Mouse (Mus musculus) intestine, postnatal 0 days (tissue): ENCODE measurements around the gene Hspg2. TPM values are rescaled to one million over a fixed set of nuclear protein-coding genes. Genes with fewer than 3 reads are reported as not detected.

Source experiments
- ATAC-seq: fragments of 200-750 bp; cut with Nextera tagmentation; 2 replicates; pipeline ENCODE4 v1.8.0; 2017; ENCODE audit warnings: mild to moderate bottlenecking, moderate TSS enrichment, moderate library complexity
- H3K27ac ChIP-seq: fragments of 300-500 bp; sonication (generic); 2 replicates; pipeline ENCODE4 v1.5.1; 2014; ENCODE audit warnings: mild to moderate bottlenecking, low read depth, low read length, moderate library complexity
- H3K27me3 ChIP-seq: fragments of 300-500 bp; sonication (generic); replicated peaks from 2 replicates; pipeline ENCODE4 v1.6.1; 2014; ENCODE audit warnings: low read length, mixed read lengths; ENCODE audit not compliant: control insufficient read depth, insufficient read depth
- H3K36me3 ChIP-seq: fragments of 300-500 bp; sonication (generic); 2 replicates; pipeline ENCODE4 v1.6.1; 2014; ENCODE audit warnings: mild to moderate bottlenecking, moderate library complexity; ENCODE audit not compliant: control insufficient read depth, insufficient read depth
- H3K4me1 ChIP-seq: fragments of 300-500 bp; sonication (generic); replicated peaks from 2 replicates; pipeline ENCODE4 v1.6.1; 2014; ENCODE audit warnings: antibody characterized with exemption, low read length, mixed read lengths; ENCODE audit not compliant: control insufficient read depth, insufficient read depth
- H3K4me2 ChIP-seq: fragments of 300-500 bp; sonication (generic); replicated peaks from 2 replicates; pipeline ENCODE4 v1.6.1; 2014; ENCODE audit warnings: low read depth, mild to moderate bottlenecking, moderate library complexity
- H3K4me3 ChIP-seq: fragments of 300-500 bp; sonication (generic); 2 replicates; pipeline ENCODE4 v1.5.1; 2014; ENCODE audit warnings: low read depth, low read length
- H3K9ac ChIP-seq: fragments of 300-500 bp; sonication (generic); 2 replicates; pipeline ENCODE4 v1.6.1; 2014; ENCODE audit warnings: mild to moderate bottlenecking, low read depth, low read length
- H3K9me3 ChIP-seq: fragments of 300-500 bp; sonication (generic); 2 replicates; pipeline ENCODE4 v1.6.1; 2016; ENCODE audit warnings: mixed run types; ENCODE audit not compliant: control insufficient read depth
- CTCF ChIP-seq: sonication (generic); IDR thresholded peaks from 2 replicates; pipeline ENCODE4 v1.5.1; 2016; ENCODE audit warnings: low read depth, mild to moderate bottlenecking, control low read depth, antibody characterized with exemption, moderate library complexity
- WGBS: fragments of 180-500 bp; shearing (Covaris S2); extraction: QIAGEN DNeasy Blood & Tissue Kit; methylation state at CpG from one replicate; pipeline ENCODE4 v1.1.7; 2014; 5-methylcytosine and 5-hydroxymethylcytosine counted together
- microRNA-seq: library from miRNA; unstranded; fragments of <30 nt; microRNA quantifications from one replicate; pipeline ENCODE4, GENCODE M21; 2016
- polyA plus RNA-seq: library from polyadenylated mRNA; unstranded; fragments of >200 nt; fragmentation: Nextera tagmentation; extraction: Ambion mirVana; gene quantifications from 2 replicates; pipeline ENCODE4 v1.2.1, GENCODE M21; 2015

The Hspg2 gene
- polyA plus RNA-seq, 1 experiment from 2014 or later: 16.3 TPM

GRCm38 (mm10) chr4:137607023-137607422, 138.5 kb downstream of the Hspg2 start:
- H3K9ac ChIP-seq: no peak overlapping the region
- no peak overlapping the region for H3K27ac ChIP-seq
- H3K9me3 ChIP-seq: no peaks in the 10 kb centered on the region
- no peak overlapping the region for H3K4me2 ChIP-seq
- WGBS: 96% methylated on average over 2 of the region's 2 CpGs
- no peak overlapping the region for H3K4me3 ChIP-seq
- H3K36me3 ChIP-seq: peaks cover 68% of the 10 kb centered on the region
- H3K4me1 ChIP-seq: no peaks in the 10 kb centered on the region
- H3K27me3 ChIP-seq: no peaks in the 10 kb centered on the region
- no peak for ATAC-seq
- TF ChIP-seq CTCF: no peak

DNA sequence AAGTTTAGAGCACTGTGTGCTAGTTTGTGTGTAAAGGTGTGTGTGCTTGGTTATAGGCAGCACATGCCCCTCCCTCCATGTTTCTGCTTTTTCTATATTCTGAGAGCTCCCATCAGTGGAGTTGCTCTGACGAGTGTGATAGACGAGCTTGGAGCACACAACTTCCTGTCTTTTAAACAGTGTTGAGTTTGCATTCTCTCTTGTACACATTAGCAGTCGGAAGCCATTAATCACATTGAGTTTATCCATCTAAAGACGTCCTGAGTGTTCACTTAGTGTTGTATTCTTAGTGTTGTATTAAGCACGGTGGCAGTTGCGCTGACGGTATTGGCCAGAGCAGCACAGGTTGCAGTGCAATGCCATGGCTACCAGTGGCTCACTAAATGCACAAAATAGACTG, 140.7 kb downstream of the Hspg2 start:
- Histone ChIP-seq H3K4me1 (no peaks in the 10 kb centered on the region), H3K27ac (no peak overlapping the region), H3K9me3 (no peaks in the 10 kb centered on the region), H3K4me3 (no peak overlapping the region), H3K36me3 (peaks cover 91% of the 10 kb centered on the region), H3K4me2 (no peak overlapping the region), H3K27me3 (no peaks in the 10 kb centered on the region), H3K9ac (no peak overlapping the region)
- ATAC-seq: no peak
- WGBS: 52% methylated on average over 7 of the region's 7 CpGs
- TF ChIP-seq CTCF: no peak

GRCm38 (mm10) chr4:137609702-137610101, 141.1 kb downstream of the Hspg2 start:
- H3K4me1 ChIP-seq: no peaks in the 10 kb centered on the region
- H3K9ac ChIP-seq: no peak overlapping the region
- 64% methylated on average over 7 of the region's 7 CpGs for WGBS
- H3K4me2 ChIP-seq: no peak overlapping the region
- no peak for TF ChIP-seq CTCF
- no peaks in the 10 kb centered on the region for H3K27me3 ChIP-seq
- 0 out of 2 replicates have a peak overlapping the region, but pooled peaks have one; percentile 35 for H3K27ac ChIP-seq
- H3K9me3 ChIP-seq: no peaks in the 10 kb centered on the region
- H3K4me3 ChIP-seq: no peak overlapping the region
- H3K36me3 ChIP-seq: peaks cover 91% of the 10 kb centered on the region
- ATAC-seq: no peak

- H3K4me3 ChIP-seq: no peak overlapping the region
- no peak overlapping the region for H3K4me2 ChIP-seq
- ATAC-seq: no peak
- WGBS: 68% methylated on average over 15 of the region's 15 CpGs
- H3K9ac ChIP-seq: no peak overlapping the region
- H3K27me3 ChIP-seq: no peaks in the 10 kb centered on the region
- TF ChIP-seq CTCF: no peak
- H3K4me1 ChIP-seq: no peaks in the 10 kb centered on the region
- H3K36me3 ChIP-seq: peaks cover 90% of the 10 kb centered on the region
- no peaks in the 10 kb centered on the region for H3K9me3 ChIP-seq
- H3K27ac ChIP-seq: no peak overlapping the region
Observed at GRCm38 (mm10) chr4:137610256-137610655, 141.7 kb downstream of the Hspg2 start.

Small RNA genes lying within 50 kb of the gene (microRNA-seq; reads per million reads assigned to microRNA genes)
- 1.1 reads per million for gene Mir7018

Other genes with a start within 250 kb of the Hspg2 start
- 2.1 and 2.4 TPM in 2 replicates for gene Wnt4, start 191.3 kb upstream of the Hspg2 start, polyA plus RNA-seq
- gene Cdc42, start 111.0 kb upstream of the Hspg2 start, polyA plus RNA-seq: 461 and 471 TPM in 2 replicates
- not detected in 2 replicates for gene Cela3a, start 59.0 kb upstream of the Hspg2 start, polyA plus RNA-seq
- gene Cela3b, start 38.2 kb upstream of the Hspg2 start, polyA plus RNA-seq: 9.1 and 13.6 TPM in 2 replicates
- not detected in 2 replicates for gene 1700013G24Rik, start 15.5 kb upstream of the Hspg2 start, polyA plus RNA-seq
- not detected in 2 replicates for gene Ldlrad2, start 105.8 kb downstream of the Hspg2 start, polyA plus RNA-seq
- gene Usp48, start 125.0 kb downstream of the Hspg2 start, polyA plus RNA-seq: 33.3 and 36.7 TPM in 2 replicates
- 8.9 and 9.1 TPM in 2 replicates for gene Rap1gap, start 196.0 kb downstream of the Hspg2 start, polyA plus RNA-seq